Mouse (Mus musculus): ENCODE results near the gene Naa25.

Gene Naa25

GRCm38 (mm10) chr5:121452026-121452869 is 54.5 kb downstream of the Naa25 start, which contains the start of gene Erp29:
TSS of gene Erp29 (minus strand) at chr5:121452506.
- DNase-seq (ENCODE audit: low spot score in 2 of 2): peak; percentile 95 to 97

DNA sequence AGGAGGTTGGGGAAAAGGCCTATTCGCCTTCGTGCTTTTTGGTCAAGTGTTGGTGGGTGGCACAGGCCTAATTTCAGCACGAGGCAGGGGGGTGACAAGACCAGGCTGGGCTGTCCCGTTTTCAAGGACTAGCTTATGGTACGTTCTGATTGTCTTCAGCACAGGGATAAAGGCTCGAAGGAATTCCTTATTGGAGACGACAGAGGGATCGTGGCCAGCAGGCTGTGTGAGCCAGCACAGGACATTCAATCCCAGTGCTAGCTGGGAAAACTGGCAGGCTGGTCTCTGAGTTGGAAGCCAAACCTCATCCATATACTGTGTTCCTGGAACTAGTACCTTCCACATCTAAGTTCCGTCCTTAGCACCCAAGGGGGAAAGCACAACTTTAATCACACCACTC is 55.2 kb downstream of the Naa25 start:
- no peak for DNase-seq (ENCODE audit: low spot score in 2 of 2)

GRCm38 (mm10) chr5:121453743-121454502 is 56.2 kb downstream of the Naa25 start:
- DNase-seq (ENCODE audit: low spot score in 2 of 2): no peak

DNA sequence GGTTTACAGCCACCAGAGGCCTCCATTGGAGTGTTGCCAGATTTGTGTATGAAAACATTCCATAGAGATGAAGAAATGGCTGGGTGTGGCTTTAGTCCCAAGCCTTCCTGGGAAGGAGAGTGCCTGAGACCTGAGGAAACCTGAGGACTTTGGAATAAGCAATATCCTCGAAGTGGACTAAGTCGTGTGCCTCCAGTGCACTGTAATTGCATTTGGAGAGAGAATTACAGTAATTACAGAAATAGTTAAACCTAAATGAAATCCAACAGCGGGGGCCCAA is 56.7 kb downstream of the Naa25 start:
- no peak for DNase-seq (ENCODE audit: low spot score in 2 of 2)

GRCm38 (mm10) chr5:121455510-121456265 is 58.0 kb downstream of the Naa25 start:
- no peak for DNase-seq (ENCODE audit: low spot score in 2 of 2)

DNA sequence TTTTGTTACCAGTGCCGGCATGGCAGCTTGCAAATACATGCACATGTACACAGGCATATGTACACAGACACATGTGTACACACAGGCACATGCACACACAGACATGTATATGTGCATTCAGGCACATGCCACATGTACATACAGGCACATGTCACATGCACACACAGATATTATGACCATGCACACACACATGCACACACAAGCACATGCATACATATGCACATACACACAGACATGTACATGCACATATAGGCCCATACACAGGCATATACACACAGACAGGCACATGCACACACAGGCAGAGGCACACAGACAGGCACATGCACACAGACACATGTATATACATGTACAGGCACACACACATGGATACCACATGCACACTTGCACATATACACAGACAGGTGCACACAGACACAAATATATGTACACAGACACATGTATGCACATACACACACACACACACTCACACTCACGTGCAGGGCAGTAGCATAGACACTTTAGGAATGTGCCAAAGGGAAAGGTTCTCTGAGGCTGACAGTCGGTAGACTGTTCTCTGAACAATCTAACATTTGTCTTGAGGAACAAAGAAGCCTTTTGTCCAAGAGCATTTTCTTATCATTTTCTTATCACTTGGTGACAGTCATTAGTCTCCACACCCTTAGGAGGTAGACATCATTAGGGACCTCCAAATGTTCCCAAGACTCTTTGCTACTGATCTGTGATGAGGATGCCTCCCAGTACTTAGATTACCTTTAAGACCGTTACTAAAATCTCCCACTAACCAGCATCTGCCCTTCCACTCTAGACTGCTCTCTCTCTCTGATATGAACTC is 63.8 kb downstream of the Naa25 start:
- no peak for DNase-seq (ENCODE audit: low spot score in 2 of 2)

DNA sequence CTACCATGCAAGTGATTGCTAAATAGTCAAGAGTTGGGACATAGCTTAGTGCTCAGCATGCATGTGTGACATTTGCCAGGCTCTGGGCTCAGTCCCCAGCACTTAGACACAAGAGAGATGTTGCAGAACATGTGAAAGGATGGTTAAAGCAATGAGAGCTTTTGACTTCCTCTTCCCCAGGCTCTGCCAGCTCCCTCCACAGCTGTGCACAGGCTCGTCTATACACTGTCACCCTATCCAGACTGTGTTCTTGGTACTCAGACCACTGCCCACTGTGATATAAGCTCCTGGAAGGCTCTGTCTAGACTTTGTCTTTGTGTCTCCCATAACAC is 64.4 kb downstream of the Naa25 start:
- DNase-seq (ENCODE audit: low spot score in 2 of 2): no peak

DNA sequence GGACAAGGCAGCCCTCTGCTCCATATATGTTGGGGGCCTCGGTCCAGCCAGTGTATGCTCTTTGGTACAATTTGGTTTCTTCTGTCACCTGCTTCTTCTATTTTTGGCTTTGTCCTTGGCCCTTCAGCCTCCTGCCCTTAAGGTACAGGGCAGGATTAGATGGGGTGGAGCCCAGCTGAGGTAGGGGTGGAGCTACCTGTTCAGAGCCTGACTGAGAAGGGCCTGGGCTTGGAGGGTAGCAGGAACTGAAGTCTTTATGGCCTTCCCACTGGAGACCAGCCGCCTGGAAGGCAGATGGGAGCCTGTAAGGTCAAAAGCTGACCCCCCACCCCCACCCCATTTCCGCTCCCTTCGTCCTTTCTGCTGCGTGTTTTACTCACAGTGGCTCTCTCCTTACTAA is 65.2 kb downstream of the Naa25 start:
- no peak for DNase-seq (ENCODE audit: low spot score in 2 of 2)

DNA sequence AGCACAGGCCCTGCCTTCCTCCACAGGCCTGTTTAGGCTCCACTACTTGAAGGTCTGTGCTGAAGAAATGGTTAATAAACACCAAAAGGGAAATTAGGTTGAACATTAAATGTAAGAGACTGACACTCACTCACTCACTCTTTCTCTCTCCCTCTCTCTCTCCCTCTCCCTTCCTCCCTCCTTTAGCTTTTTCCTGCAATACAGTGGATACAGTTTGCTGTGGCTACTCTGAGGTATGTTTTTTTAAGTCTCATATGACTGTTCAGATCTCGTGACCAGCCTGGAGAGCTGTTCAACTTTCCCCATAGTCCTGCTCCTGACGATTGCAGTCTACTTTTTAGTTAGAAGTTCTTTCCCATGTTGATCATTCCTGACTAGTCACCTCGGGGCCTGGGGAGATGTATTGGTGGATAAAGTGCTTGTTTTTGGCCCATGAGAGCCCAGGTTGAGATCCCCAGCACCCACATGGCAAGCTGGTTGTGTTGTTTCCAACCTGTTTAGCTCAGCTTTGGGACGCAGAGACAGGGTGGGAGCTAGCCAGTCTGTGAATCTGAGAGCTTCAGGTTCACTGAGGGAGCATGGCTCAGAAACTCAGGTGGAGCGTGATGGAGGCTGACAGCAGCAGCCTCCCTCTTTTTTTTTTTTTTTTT is 66.0 kb downstream of the Naa25 start:
- no peak for DNase-seq (ENCODE audit: low spot score in 2 of 2)

- DNase-seq (ENCODE audit: low spot score in 2 of 2): no peak
Measured at GRCm38 (mm10) chr5:121469566-121469965, 71.8 kb downstream of the Naa25 start.

GRCm38 (mm10) chr5:121472411-121472810 is 74.7 kb downstream of the Naa25 start:
- DNase-seq (ENCODE audit: low spot score in 2 of 2): no peak

GRCm38 (mm10) chr5:121474610-121475009 is 76.9 kb downstream of the Naa25 start:
- no peak for DNase-seq (ENCODE audit: low spot score in 2 of 2)

GRCm38 (mm10) chr5:121476040-121476439 is 78.3 kb downstream of the Naa25 start:
- no peak for DNase-seq (ENCODE audit: low spot score in 2 of 2)

DNA sequence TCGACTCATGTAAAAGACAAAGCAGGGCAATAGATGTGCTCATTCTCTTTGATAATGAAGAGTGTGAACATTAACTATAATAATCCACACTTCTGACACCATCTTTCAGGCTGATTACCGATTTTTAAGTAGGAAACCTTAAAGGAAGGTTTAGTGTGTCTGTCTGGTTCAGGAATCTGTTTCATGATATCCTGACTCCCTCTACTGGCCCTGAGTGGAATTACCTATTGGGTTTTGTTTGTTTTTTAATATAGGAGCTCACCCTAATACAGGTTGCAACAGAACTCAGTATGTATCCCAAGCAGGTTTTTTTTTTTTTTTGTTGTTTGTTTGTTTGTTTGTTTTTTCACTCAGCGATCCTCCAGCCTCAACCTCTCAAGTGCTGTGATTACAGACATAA is 79.9 kb downstream of the Naa25 start:
- DNase-seq (ENCODE audit: low spot score in 2 of 2): peak in 1 of 2 experiments; percentile 59

- no peak for DNase-seq (ENCODE audit: low spot score in 2 of 2)
Measured at GRCm38 (mm10) chr5:121484801-121485200, 87.1 kb downstream of the Naa25 start.

- peak; percentile 51 to 82 for DNase-seq (ENCODE audit: low spot score in 2 of 2)
Measured at GRCm38 (mm10) chr5:121493305-121493704, 95.6 kb downstream of the Naa25 start.

Measured in left cerebral cortex, adult 9 months (tissue).